Mouse (Mus musculus): Measurements from ENCODE around the gene Abr. TPM values are rescaled to one million over a fixed set of nuclear protein-coding genes. Genes with fewer than 3 reads are reported as not detected.

Gene Abr
- total and polyA plus RNA-seq, 2 experiments from 2014 or later = 87.5 to 211 TPM

GRCm38 (mm10) chr11:76610948-76611347 is 11.2 kb downstream of the Abr start:
- no peak for DNase-seq (ENCODE audit: low spot score)
- Histone ChIP-seq H3K9me3 (ENCODE audit: low read length) (no peaks in the 10 kb centered on the region), H3K36me3 (ENCODE audit: insufficient read depth, low read length) (no peaks in the 10 kb centered on the region), H3K27ac (no peak overlapping the region), H3K27me3 (ENCODE audit: insufficient read depth, low read length) (no peaks in the 10 kb centered on the region), H3K4me3 (ENCODE audit: low read length) (no peak overlapping the region), H3K4me2 (ENCODE audit: low read depth, low read length) (no peak overlapping the region), H3K4me1 (ENCODE audit: insufficient read depth, low read length) (peaks cover 7% of the 10 kb centered on the region; the same call in 1 of the 2 replicates), H3K9ac (replicated peaks; ENCODE audit: low read length) (no peak overlapping the region)
- TF ChIP-seq CTCF (IDR thresholded peaks at IDR 0.05; ENCODE audit: low read depth) = no peak
- ATAC-seq = no peak

- Histone ChIP-seq H3K36me3 (ENCODE audit: insufficient read depth, low read length) (no peaks in the 10 kb centered on the region), H3K4me1 (ENCODE audit: insufficient read depth, low read length) (no peaks in the 10 kb centered on the region), H3K4me3 (ENCODE audit: low read length) (no peak overlapping the region), H3K4me2 (ENCODE audit: low read depth, low read length) (no peak overlapping the region), H3K27me3 (ENCODE audit: insufficient read depth, low read length) (no peaks in the 10 kb centered on the region), H3K9me3 (ENCODE audit: low read length) (no peaks in the 10 kb centered on the region), H3K27ac (no peak overlapping the region), H3K9ac (replicated peaks; ENCODE audit: low read length) (no peak overlapping the region)
- no peak for TF ChIP-seq CTCF (IDR thresholded peaks at IDR 0.05; ENCODE audit: low read depth)
- ATAC-seq (no peak), DNase-seq (ENCODE audit: low spot score) (no peak)
- 36% methylated on average over 9 of the region's 9 CpGs for WGBS
These were observed 15.6 kb downstream of the Abr start for GRCm38 (mm10) chr11:76606521-76606920.

GRCm38 (mm10) chr11:76599219-76599618 is 22.9 kb downstream of the Abr start:
- Histone ChIP-seq H3K9me3 (ENCODE audit: low read length) (no peaks in the 10 kb centered on the region), H3K36me3 (ENCODE audit: insufficient read depth, low read length) (no peaks in the 10 kb centered on the region), H3K27me3 (ENCODE audit: insufficient read depth, low read length) (no peaks in the 10 kb centered on the region), H3K4me1 (ENCODE audit: insufficient read depth, low read length) (no peaks in the 10 kb centered on the region), H3K4me3 (ENCODE audit: low read length) (no peak overlapping the region), H3K27ac (no peak overlapping the region), H3K4me2 (ENCODE audit: low read depth, low read length) (no peak overlapping the region), H3K9ac (replicated peaks; ENCODE audit: low read length) (no peak overlapping the region)
- WGBS = 22% methylated on average over 2 of the region's 2 CpGs
- TF ChIP-seq CTCF (IDR thresholded peaks at IDR 0.05; ENCODE audit: low read depth) = no peak
- DNase-seq (ENCODE audit: low spot score) = no peak
- ATAC-seq = no peak

GRCm38 (mm10) chr11:76598757-76599156 is 23.4 kb downstream of the Abr start:
- WGBS = 68% methylated on average over 5 of the region's 5 CpGs
- H3K4me3 ChIP-seq (ENCODE audit: low read length) = no peak overlapping the region
- no peak overlapping the region for H3K27ac ChIP-seq
- DNase-seq (ENCODE audit: low spot score) = no peak
- ATAC-seq = no peak
- H3K4me2 ChIP-seq (ENCODE audit: low read depth, low read length) = no peak overlapping the region
- H3K9me3 ChIP-seq (ENCODE audit: low read length) = no peaks in the 10 kb centered on the region
- H3K36me3 ChIP-seq (ENCODE audit: insufficient read depth, low read length) = no peaks in the 10 kb centered on the region
- H3K27me3 ChIP-seq (ENCODE audit: insufficient read depth, low read length) = no peaks in the 10 kb centered on the region
- H3K4me1 ChIP-seq (ENCODE audit: insufficient read depth, low read length) = no peaks in the 10 kb centered on the region
- no peak overlapping the region for H3K9ac ChIP-seq (replicated peaks; ENCODE audit: low read length)
- TF ChIP-seq CTCF (IDR thresholded peaks at IDR 0.05; ENCODE audit: low read depth) = no peak

GRCm38 (mm10) chr11:76593620-76594326 is 28.3 kb downstream of the Abr start:
- no peak for ATAC-seq
- no peak for TF ChIP-seq CTCF (IDR thresholded peaks at IDR 0.05; ENCODE audit: low read depth)
- Histone ChIP-seq H3K9me3 (ENCODE audit: low read length) (no peaks in the 10 kb centered on the region), H3K27ac (no peak overlapping the region; the same call in 1 of the 2 replicates), H3K4me3 (ENCODE audit: low read length) (no peak overlapping the region), H3K4me2 (ENCODE audit: low read depth, low read length) (no peak overlapping the region), H3K36me3 (ENCODE audit: insufficient read depth, low read length) (no peaks in the 10 kb centered on the region), H3K4me1 (ENCODE audit: insufficient read depth, low read length) (no peaks in the 10 kb centered on the region), H3K27me3 (ENCODE audit: insufficient read depth, low read length) (no peaks in the 10 kb centered on the region), H3K9ac (replicated peaks; ENCODE audit: low read length) (no peak overlapping the region)
- no peak for DNase-seq (ENCODE audit: low spot score)
- 77% methylated on average over 4 of the region's 4 CpGs for WGBS

- Histone ChIP-seq H3K4me3 (ENCODE audit: low read length) (no peak overlapping the region), H3K27ac (no peak overlapping the region), H3K4me2 (ENCODE audit: low read depth, low read length) (no peak overlapping the region), H3K36me3 (ENCODE audit: insufficient read depth, low read length) (no peaks in the 10 kb centered on the region), H3K27me3 (ENCODE audit: insufficient read depth, low read length) (no peaks in the 10 kb centered on the region), H3K9me3 (ENCODE audit: low read length) (no peaks in the 10 kb centered on the region), H3K9ac (replicated peaks; ENCODE audit: low read length) (no peak overlapping the region), H3K4me1 (ENCODE audit: insufficient read depth, low read length) (no peaks in the 10 kb centered on the region)
- no peak for TF ChIP-seq CTCF (IDR thresholded peaks at IDR 0.05; ENCODE audit: low read depth)
- ATAC-seq (no peak), DNase-seq (ENCODE audit: low spot score) (no peak)
- WGBS = 94% methylated on average over 5 of the region's 5 CpGs
These were observed 32.4 kb downstream of the Abr start for GRCm38 (mm10) chr11:76589746-76590145.
